Mouse (Mus musculus): ENCODE measurements at regions not wholly inside any gene's neighbourhood (a gene's known extent, or its start where the extent isn't known, plus 50 kb on each side); places are given as distances from the start of the nearest gene placed in this dataset.

DNA sequence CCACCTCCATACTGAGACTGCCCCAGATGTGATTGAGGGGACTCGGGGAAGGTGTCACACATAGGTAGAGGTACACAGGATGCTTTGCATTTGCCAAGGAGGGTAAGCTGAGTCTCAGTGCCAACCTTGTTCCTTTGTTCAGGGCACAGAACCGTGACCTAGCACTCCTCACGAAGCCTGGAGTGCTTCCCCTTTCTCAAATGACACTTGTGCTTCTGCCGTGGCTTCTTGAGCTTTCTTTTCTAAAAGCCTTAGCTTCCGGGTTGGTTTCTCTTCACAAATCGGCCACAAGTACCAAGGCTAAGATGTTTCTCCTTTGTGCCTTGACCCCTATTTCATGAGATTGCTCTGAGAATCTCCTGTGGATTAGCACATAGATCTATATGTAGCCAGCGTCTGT lies 246.2 kb upstream of the Satb1 start:
- H3K27ac ChIP-seq (ENCODE audit: control insufficient read depth, low read depth, low read length) = no peak overlapping the region

DNA sequence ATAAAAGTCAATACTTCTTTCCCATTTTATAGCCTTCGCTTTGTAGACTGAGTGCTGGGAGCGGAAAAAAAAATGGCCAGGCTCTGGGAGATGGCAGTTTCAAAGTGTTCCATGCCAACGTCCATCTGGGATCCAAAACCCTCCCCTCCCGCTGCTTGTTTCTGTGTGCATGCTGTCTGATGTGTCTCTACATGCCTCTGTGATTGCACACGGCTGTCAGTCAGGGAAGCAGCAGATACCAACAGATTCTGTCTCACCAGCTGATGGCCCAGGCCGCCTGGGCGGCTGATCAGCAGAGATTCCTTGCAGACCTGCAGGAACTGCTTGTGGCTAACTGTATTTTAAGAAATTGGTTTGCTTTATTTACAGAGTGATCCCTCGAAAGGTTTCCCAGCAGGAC lies 245.4 kb upstream of the Satb1 start:
- TF ChIP-seq RAD21 (IDR thresholded peaks at IDR 0.05; ENCODE audit: low read depth, low read length) (no peak), POLR2A (IDR thresholded peaks at IDR 0.05; ENCODE audit: control insufficient read depth in 1 of 2, insufficient read depth in 1 of 2, low read depth in 1 of 2, low read length in 2 of 2, poor library complexity in 1 of 2) (no peak), TAL1 (IDR thresholded peaks at IDR 0.05; ENCODE audit: low read length) (no peak), CTCF (IDR thresholded peaks at IDR 0.05 in 2 of 3, conservative IDR thresholded peaks at IDR 0.05 in 1 of 3; ENCODE audit: control insufficient read depth in 1 of 3, insufficient read depth in 1 of 3, low read depth in 2 of 3, low read length in 3 of 3, poor library complexity in 1 of 3, severe bottlenecking in 1 of 3) (no peak), HCFC1 (IDR thresholded peaks at IDR 0.05; ENCODE audit: low read depth, low read length) (no peak), POLR2AphosphoS5 (IDR thresholded peaks at IDR 0.05; ENCODE audit: borderline replicate concordance, low read depth, low read length) (no peak), TCF12 (IDR thresholded peaks at IDR 0.05; ENCODE audit: low read depth, low read length) (no peak), ZMIZ1 (IDR thresholded peaks at IDR 0.05; ENCODE audit: low read depth, low read length) (no peak), MAZ (IDR thresholded peaks at IDR 0.05; ENCODE audit: low read depth, low read length) (no peak), MAX (IDR thresholded peaks at IDR 0.05; ENCODE audit: low read length) (no peak), NELFE (IDR thresholded peaks at IDR 0.05; ENCODE audit: low read depth, low read length) (no peak), TBP (IDR thresholded peaks at IDR 0.05; ENCODE audit: low read depth, low read length) (no peak)
- H3K27me3 ChIP-seq (ENCODE audit: control insufficient read depth in 1 of 2, insufficient read depth in 2 of 2, low read length in 2 of 2) = no peaks in the 10 kb centered on the region

More for the DNA sequence above, 246.2 kb upstream of the Satb1 start:
- Histone ChIP-seq H3K4me1 (ENCODE audit: control insufficient read depth in 1 of 2, insufficient read depth in 2 of 2, low read length in 2 of 2) (no peaks in the 10 kb centered on the region), H3K27me3 (ENCODE audit: control insufficient read depth in 1 of 2, insufficient read depth in 2 of 2, low read length in 2 of 2) (no peaks in the 10 kb centered on the region), H3K9ac (ENCODE audit: control insufficient read depth, low read depth, low read length, poor library complexity, severe bottlenecking) (no peak overlapping the region), H3K9me3 (replicated peaks; ENCODE audit: insufficient read depth, low read length) (no peaks in the 10 kb centered on the region), H3K36me3 (ENCODE audit: control insufficient read depth in 1 of 2, insufficient read depth in 2 of 2, low read length in 2 of 2) (no peaks in the 10 kb centered on the region), H3K4me3 (ENCODE audit: control insufficient read depth in 1 of 2, insufficient read depth in 1 of 2, low read depth in 2 of 2, low read length in 2 of 2) (no peak overlapping the region), H3K79me2 (ENCODE audit: control insufficient read depth, insufficient read depth, low read length, poor library complexity) (no peaks in the 10 kb centered on the region)
- no peak for TF ChIP-seq RAD21 (IDR thresholded peaks at IDR 0.05; ENCODE audit: low read depth, low read length)
- TF ChIP-seq TCF12 (IDR thresholded peaks at IDR 0.05; ENCODE audit: low read depth, low read length) = no peak
- TF ChIP-seq ZC3H11A (IDR thresholded peaks at IDR 0.05; ENCODE audit: low read depth, low read length) = no peak
- TF ChIP-seq GABPA (IDR thresholded peaks at IDR 0.05; ENCODE audit: low read depth, low read length) = no peak
- no peak for TF ChIP-seq ZKSCAN1 (IDR thresholded peaks at IDR 0.05; ENCODE audit: low read depth, low read length)
- no peak for TF ChIP-seq MEF2A (IDR thresholded peaks at IDR 0.05; ENCODE audit: extremely low read depth, insufficient replicate concordance, low read depth, low read length, poor library complexity, severe bottlenecking)
- no peak for TF ChIP-seq ETS1 (IDR thresholded peaks at IDR 0.05; ENCODE audit: low read depth, low read length)
- no peak for TF ChIP-seq CHD2 (IDR thresholded peaks at IDR 0.05; ENCODE audit: low read length)
- no peak for TF ChIP-seq CHD1 (IDR thresholded peaks at IDR 0.05; ENCODE audit: low read depth, low read length)
- TF ChIP-seq UBTF (IDR thresholded peaks at IDR 0.05; ENCODE audit: borderline replicate concordance, insufficient read depth, low read depth, low read length) = no peak
- TF ChIP-seq POLR2A (IDR thresholded peaks at IDR 0.05; ENCODE audit: control insufficient read depth in 1 of 2, insufficient read depth in 1 of 2, low read depth in 1 of 2, low read length in 2 of 2, poor library complexity in 1 of 2) = no peak
- no peak for TF ChIP-seq MAX (IDR thresholded peaks at IDR 0.05; ENCODE audit: low read length)
- DNase-seq (ENCODE audit: low read depth, low spot score) = no peak

More for the DNA sequence above, 245.4 kb upstream of the Satb1 start:
- no peak for DNase-seq (ENCODE audit: low read depth, low spot score)
- Histone ChIP-seq H3K27ac (ENCODE audit: control insufficient read depth, low read depth, low read length) (no peak overlapping the region), H3K4me1 (ENCODE audit: control insufficient read depth in 1 of 2, insufficient read depth in 2 of 2, low read length in 2 of 2) (no peaks in the 10 kb centered on the region), H3K79me2 (ENCODE audit: control insufficient read depth, insufficient read depth, low read length, poor library complexity) (no peaks in the 10 kb centered on the region), H3K9ac (ENCODE audit: control insufficient read depth, low read depth, low read length, poor library complexity, severe bottlenecking) (no peak overlapping the region), H3K9me3 (replicated peaks; ENCODE audit: insufficient read depth, low read length) (no peaks in the 10 kb centered on the region), H3K36me3 (ENCODE audit: control insufficient read depth in 1 of 2, insufficient read depth in 2 of 2, low read length in 2 of 2) (no peaks in the 10 kb centered on the region), H3K4me3 (ENCODE audit: control insufficient read depth in 1 of 2, insufficient read depth in 1 of 2, low read depth in 2 of 2, low read length in 2 of 2) (no peak overlapping the region)
